Mouse (Mus musculus) hindlimb bud, embryonic 11.5 days (tissue): ENCODE measurements around the gene Dgki.

Experiments used
- DNase-seq: peaks from one replicate; pipeline ENCODE4 v3.0.0-alpha.2; 2012; ENCODE audit warnings: low read depth, low spot score; ENCODE audit errors: extremely low spot score

Gene Dgki

GRCm38 (mm10) chr6:37299562-37300390, at the start of gene Dgki:
TSS of gene Dgki (minus strand) at chr6:37300184.
- DNase-seq = no peak

DNA sequence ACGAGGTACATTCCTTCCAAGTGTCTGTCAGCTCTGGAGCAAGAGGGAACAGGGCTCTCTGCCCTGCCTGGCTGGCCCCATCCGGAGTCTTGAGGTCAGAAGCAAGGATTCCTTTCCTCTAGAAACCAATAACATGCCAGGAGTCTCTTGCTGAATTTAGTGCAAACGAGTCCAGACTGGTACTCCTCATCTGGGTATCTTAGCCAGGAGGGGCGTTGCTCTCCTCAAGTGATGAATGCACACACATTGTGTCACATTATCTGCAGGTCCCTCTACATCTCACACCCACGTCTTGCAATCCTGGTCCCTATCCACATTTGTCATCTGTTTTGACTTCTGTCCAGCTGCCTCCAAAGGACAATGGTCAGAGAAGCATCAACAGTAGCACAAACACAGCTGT, 47.6 kb upstream of the Dgki start:
- DNase-seq = no peak

GRCm38 (mm10) chr6:37338055-37338454, 38.1 kb upstream of the Dgki start:
- DNase-seq = no peak

DNA sequence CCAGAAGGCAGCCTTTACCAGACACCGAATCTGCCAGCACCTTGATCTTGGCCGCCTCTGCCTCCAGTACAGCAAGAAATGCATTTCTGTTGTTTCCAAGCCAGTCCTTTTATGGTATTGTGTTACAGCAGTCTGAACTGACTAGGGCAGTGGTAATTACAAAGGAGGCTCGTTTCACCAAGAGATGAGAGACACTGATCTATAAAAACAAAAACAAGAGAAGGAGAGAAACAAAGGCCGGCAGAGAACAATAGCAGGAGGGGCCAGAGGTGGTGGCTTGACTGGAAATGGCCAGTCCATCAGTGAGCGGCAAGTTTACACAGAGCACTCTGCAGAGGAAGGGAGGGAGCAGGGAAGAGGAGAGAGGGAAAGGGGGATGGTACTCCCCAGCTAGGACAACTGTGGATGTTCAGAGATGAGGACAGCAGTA, 36.9 kb upstream of the Dgki start:
- no peak for DNase-seq

DNA sequence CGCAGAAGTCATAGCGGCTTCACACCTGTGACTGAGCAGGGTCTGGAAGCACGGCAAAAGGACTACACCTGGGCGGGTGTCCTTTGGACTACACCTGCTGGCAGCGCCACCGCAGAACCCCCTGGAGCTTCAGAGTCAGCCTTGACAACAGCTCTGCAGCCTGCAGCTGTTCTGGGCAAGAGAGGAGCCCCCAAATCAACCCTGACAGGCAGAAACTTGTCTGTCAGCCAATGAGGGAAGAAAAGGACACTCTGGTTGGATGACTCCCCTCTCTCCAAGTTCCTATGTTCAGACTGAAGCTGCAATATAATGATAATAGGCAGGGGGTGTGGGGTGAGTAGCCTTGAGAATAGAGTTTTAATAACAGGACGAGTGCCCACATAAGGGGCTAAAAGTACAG, 36.4 kb upstream of the Dgki start:
- DNase-seq = no peak

DNA sequence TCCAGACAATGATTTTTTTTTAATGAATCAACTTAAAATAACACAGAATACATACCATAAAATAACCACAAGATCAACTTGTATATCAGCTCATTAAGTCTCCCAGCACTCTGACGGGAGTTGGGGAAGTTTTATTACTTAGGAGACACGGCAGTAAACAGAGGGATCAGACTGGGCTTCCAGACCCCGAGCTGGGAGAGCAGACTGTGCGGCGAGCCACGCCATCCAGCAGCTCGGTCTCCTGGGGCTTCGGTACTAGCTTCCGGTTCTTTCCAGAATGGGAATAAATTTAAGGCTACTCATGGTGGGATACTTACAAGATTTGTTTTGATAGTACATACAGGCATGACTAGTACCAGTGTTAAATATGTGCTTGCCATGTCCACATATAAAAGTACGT, 32.9 kb upstream of the Dgki start:
- DNase-seq = no peak

- DNase-seq = no peak
Observed at GRCm38 (mm10) chr6:37329901-37330864, 30.2 kb upstream of the Dgki start.

DNA sequence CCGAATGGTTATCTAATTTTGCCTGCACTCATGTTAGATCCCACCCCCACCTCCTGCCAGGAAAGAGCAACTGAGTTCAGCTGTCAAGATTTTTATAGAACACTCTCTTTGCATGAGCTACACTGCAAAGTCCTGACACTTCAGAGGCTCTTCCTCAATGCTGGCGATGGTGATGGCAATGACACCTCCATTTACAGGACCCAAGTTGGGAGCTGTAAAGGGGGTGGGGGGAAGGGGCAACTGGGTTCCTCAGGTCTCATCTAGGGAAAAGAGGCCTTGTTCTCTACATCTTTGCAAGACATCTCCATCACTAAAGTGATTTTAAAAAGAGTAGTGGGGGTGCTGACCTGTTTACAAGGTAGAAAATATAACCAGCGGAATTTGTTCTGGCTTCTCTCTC, 29.4 kb upstream of the Dgki start:
- no peak for DNase-seq

DNA sequence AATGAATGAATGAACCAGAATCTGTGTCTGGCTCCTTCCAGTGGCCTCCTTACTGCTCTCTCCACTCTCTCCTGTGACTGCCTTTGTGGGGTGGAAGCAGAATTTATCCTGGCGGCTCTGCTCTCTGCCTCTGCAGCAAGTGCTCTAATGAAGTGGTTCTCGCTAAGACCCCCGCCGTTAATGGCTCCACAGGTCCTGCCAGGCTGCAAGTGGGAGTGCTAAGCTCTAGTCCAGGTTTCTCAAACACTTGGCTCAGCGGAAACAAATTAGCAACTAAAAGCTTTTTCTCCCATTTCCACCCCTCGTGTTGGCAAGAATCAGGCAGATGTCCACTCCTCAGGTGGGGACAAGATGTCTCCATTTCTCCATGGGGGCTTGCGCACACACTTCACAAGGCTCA, 28.7 kb upstream of the Dgki start:
- DNase-seq = no peak

DNA sequence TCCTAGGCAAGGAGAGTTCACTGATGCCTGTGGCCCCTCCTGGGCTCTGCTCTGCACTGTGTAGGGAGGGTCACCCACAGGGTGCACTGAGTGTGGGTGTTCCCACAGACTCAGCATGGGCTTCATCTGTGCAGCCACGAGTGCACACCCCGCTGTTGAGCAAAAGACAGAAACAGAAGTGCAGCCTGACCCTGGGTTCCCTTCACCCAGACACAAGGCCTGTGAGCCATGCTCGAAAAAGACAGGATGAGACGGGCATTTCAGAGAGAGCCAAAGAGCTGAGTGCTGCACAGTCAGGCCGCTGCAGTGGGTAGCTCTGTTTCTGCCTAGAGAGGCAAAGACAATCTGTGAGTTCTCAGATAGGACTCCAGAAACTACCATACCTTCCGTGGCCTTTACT, 27.5 kb upstream of the Dgki start:
- no peak for DNase-seq

DNA sequence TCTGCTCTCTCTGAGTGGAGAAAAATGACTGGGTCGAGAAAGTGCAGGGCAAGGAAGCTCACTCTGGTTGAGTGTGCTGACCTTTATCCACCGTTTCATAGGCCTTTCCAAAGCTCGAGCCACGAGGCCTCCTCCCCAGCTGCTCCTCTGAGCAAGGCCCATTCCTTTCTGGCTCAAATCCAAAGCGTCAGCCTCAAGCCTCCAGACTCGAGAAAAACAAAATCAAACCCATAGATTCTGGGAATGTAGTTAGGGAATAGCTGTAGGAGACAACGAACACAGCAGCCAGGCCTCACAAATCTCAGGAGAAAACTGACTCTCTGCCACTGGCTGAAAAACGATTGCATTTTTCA, 26.6 kb upstream of the Dgki start:
- no peak for DNase-seq

DNA sequence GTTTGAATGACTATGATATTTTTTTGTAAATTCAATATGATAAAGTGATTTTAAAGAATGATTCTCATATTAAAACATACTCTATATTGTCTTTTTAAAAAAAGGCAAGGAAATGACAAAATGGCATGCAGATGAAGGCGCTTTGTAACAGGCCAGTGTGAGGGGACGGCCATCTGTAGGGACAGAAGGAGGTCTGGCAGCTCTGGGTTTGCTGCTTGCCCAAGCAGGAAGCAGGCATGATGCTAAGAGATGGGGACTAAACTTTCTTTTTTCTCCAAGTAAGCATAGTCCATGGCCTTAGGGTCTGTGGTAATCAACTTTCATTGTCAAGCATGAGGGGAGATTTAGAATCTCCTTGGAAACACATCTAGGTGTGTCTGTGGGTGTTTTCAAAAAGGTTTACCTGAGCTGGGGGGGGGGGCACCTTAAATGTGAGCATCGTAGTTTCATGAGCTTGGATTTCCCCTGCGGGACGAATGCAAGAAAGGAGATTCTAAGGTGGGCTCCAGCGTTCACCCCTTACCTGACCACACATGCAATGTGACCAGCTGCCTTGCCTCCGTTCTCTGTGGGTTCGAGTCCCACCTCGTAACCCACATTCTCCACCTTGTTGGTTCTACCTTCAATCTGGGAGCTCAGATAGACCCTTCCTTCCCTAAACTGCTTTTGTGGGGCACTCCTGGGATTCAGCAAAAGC, 26.1 kb upstream of the Dgki start:
- DNase-seq = no peak

DNA sequence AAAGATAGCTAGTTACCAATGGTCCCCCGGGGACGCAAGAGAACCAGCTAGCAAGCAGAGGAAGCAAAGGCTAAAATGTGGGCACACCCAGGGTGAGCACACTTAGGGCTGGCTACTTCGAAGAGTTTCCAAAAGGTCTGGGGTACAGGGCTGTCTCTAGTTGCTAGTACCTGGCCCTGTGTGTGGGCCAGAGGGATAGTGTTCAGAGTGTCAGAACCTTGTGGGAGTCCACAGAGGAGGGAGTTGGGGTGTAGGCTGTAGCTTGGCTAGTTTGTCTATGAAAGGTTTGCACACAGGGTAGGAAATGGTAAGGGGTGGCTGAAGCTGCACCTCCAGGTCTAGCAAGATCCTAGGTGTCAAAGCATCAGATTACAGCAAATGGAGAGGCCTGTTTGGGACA, 25.1 kb upstream of the Dgki start:
- DNase-seq = no peak

- no peak for DNase-seq
Observed at GRCm38 (mm10) chr6:37322641-37323040, 22.7 kb upstream of the Dgki start.

DNA sequence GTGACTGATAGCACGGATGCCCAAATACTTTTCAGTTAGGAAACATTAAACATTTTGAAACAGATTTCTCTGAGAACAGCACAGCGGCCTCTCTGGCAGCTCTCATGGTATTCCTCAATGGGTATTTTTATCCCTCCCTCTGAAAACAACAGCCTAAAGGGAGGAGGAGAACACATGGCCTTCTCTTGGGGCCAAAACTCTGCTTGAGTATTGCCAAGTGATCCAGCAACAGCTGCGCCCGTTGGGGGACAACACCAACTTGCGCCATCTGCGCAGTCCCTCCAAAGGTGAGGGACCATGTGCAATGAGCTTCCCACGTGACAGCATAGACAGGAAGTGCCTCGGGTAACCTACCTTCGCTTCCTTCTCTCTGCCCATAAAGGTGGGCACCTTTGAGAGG, 22.1 kb upstream of the Dgki start:
- no peak for DNase-seq

GRCm38 (mm10) chr6:37317904-37318303, 17.9 kb upstream of the Dgki start:
- DNase-seq = no peak

- DNase-seq = no peak
Observed at GRCm38 (mm10) chr6:37315440-37315839, 15.5 kb upstream of the Dgki start.

DNA sequence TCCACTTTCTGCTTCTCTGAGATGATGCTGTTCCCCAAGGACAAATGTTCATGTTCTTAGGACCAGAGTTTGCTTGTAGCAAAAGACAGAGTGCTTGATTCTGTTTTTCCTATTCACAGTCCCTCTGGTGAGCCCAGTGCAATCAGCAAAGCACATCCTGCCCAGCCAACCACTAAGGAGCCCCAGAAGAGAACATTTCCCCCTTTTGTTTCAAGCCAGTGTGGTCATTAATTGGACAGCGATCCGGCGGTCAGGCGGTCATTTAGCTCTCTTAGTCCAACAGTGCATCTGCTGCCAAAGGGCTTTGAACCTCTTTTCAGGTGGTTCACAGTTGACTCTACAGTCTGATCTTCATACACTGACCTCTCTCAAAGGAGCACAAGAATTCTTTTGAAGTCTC, 10.6 kb upstream of the Dgki start:
- no peak for DNase-seq

GRCm38 (mm10) chr6:37306616-37307015, 6.6 kb upstream of the Dgki start:
- no peak for DNase-seq

DNA sequence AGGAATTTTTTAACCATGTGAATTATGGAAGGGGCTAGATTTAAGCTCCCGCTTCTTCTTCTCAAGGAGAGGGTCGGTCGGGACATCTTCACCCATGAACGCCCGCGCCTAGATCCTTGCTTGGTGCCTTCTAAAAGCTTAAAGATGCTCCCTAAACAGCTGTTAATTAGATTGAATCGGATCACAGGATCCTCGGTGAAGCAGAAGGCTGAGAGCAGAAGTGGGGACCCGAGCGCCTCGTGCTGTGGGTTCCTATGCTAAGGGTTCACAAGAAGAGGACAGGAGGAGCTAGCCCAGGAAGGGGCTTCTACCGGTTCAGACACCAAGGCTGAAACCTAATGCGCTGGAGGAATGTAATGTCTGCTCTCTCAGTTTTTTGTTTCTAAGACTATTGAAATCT, 508 bp upstream of the Dgki start:
- no peak for DNase-seq

GRCm38 (mm10) chr6:37298982-37299381, 1.0 kb downstream of the Dgki start:
- no peak for DNase-seq
